Mouse (Mus musculus): ENCODE measurements around the gene Eif4ebp2.

DNA sequence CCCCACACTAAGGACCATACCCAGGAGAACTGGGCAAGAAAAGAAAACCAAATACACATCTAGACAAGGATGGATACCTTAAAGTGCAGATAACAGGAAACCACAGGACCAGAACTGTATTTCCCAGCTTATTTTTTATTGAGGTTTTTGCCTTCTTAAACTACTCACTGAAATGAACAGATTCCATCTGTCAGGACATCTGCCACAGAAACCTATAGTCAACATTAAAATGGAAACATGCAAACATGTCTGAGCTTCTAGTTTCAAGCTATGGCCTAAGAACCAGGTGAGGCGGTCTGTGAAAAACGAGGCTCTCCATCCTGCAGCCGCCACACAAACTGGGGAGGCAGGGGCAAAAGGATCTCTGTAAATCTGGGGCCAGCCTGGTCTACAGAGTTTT is 7.4 kb downstream of the Eif4ebp2 start:
- TF ChIP-seq CTCF (IDR thresholded peaks at IDR 0.05; ENCODE audit: extremely low read depth, insufficient read depth, low read length): no peak
- no peak for TF ChIP-seq POLR2A (IDR thresholded peaks at IDR 0.05; ENCODE audit: extremely low read depth, insufficient read depth, low read length)
